Mouse (Mus musculus): ENCODE measurements around the gene Atp5c1. TPM values are rescaled to one million over a fixed set of nuclear protein-coding genes. Genes with fewer than 3 reads are reported as not detected.

The Atp5c1 gene
- total and polyA plus RNA-seq, 3 experiments: 280 to 414 (median 381) TPM

GRCm38 (mm10) chr2:10051996-10052395 is 28.3 kb downstream of the Atp5c1 start:
- TF ChIP-seq USF1 (IDR thresholded peaks at IDR 0.05; ENCODE audit: low read depth, low read length): no peak
- TF ChIP-seq CTCF (IDR thresholded peaks at IDR 0.05 in 2 of 3, conservative IDR thresholded peaks at IDR 0.05 in 1 of 3; ENCODE audit: control insufficient read depth in 1 of 3, insufficient read depth in 1 of 3, low read depth in 2 of 3, low read length in 3 of 3, poor library complexity in 1 of 3, severe bottlenecking in 1 of 3): no peak
- no peak for TF ChIP-seq ZMIZ1 (IDR thresholded peaks at IDR 0.05; ENCODE audit: low read depth, low read length)
- no peak for TF ChIP-seq POLR2A (IDR thresholded peaks at IDR 0.05; ENCODE audit: control insufficient read depth in 1 of 2, insufficient read depth in 1 of 2, low read depth in 1 of 2, low read length in 2 of 2, poor library complexity in 1 of 2)
- TF ChIP-seq MAFK (IDR thresholded peaks at IDR 0.05; ENCODE audit: borderline replicate concordance, low read depth, low read length): no peak
- TF ChIP-seq ZC3H11A (IDR thresholded peaks at IDR 0.05; ENCODE audit: low read depth, low read length): no peak
- no peak for TF ChIP-seq CHD2 (IDR thresholded peaks at IDR 0.05; ENCODE audit: low read length)
- TF ChIP-seq MYC (IDR thresholded peaks at IDR 0.05; ENCODE audit: low read depth, low read length): no peak
- TF ChIP-seq ELF1 (IDR thresholded peaks at IDR 0.05; ENCODE audit: low read depth, low read length): no peak
- TF ChIP-seq ETS1 (IDR thresholded peaks at IDR 0.05; ENCODE audit: low read depth, low read length): no peak
- TF ChIP-seq MYB (IDR thresholded peaks at IDR 0.05; ENCODE audit: low read depth, low read length): no peak
- TF ChIP-seq MAX (IDR thresholded peaks at IDR 0.05; ENCODE audit: low read length): no peak
- no peak for TF ChIP-seq BHLHE40 (IDR thresholded peaks at IDR 0.05; ENCODE audit: borderline replicate concordance, low read depth, low read length)
- Histone ChIP-seq H3K27ac (ENCODE audit: control insufficient read depth, low read depth, low read length) (no peak overlapping the region), H3K36me3 (ENCODE audit: control insufficient read depth in 1 of 2, insufficient read depth in 2 of 2, low read length in 2 of 2) (peaks cover 4 to 10% of the 10 kb centered on the region in 2 experiments; a peak in 3 of 4 replicates), H3K27me3 (ENCODE audit: control insufficient read depth in 1 of 2, insufficient read depth in 2 of 2, low read length in 2 of 2) (no peaks in the 10 kb centered on the region), H3K4me1 (ENCODE audit: control insufficient read depth in 1 of 2, insufficient read depth in 2 of 2, low read length in 2 of 2) (peaks cover 0 to 3% of the 10 kb centered on the region in 2 experiments; a peak in 2 of 4 replicates), H3K9ac (ENCODE audit: control insufficient read depth, low read depth, low read length, poor library complexity, severe bottlenecking) (no peak overlapping the region), H3K4me3 (ENCODE audit: control insufficient read depth in 1 of 2, insufficient read depth in 1 of 2, low read depth in 2 of 2, low read length in 2 of 2) (no peak overlapping the region), H3K79me2 (ENCODE audit: control insufficient read depth, insufficient read depth, low read length, poor library complexity) (peaks cover 14% of the 10 kb centered on the region), H3K9me3 (replicated peaks; ENCODE audit: insufficient read depth, low read length) (no peaks in the 10 kb centered on the region)
- no peak for DNase-seq (ENCODE audit: low read depth, low spot score)

- Histone ChIP-seq H3K4me3 (ENCODE audit: control insufficient read depth in 1 of 2, insufficient read depth in 1 of 2, low read depth in 2 of 2, low read length in 2 of 2) (no peak overlapping the region), H3K36me3 (ENCODE audit: control insufficient read depth in 1 of 2, insufficient read depth in 2 of 2, low read length in 2 of 2) (peaks cover 2 to 5% of the 10 kb centered on the region in 2 experiments; a peak in 3 of 4 replicates), H3K27me3 (ENCODE audit: control insufficient read depth in 1 of 2, insufficient read depth in 2 of 2, low read length in 2 of 2) (no peaks in the 10 kb centered on the region), H3K9me3 (replicated peaks; ENCODE audit: insufficient read depth, low read length) (no peaks in the 10 kb centered on the region), H3K4me1 (ENCODE audit: control insufficient read depth in 1 of 2, insufficient read depth in 2 of 2, low read length in 2 of 2) (peaks cover 0 to 4% of the 10 kb centered on the region in 2 experiments; a peak in 3 of 4 replicates), H3K79me2 (ENCODE audit: control insufficient read depth, insufficient read depth, low read length, poor library complexity) (peaks cover 21% of the 10 kb centered on the region), H3K9ac (ENCODE audit: control insufficient read depth, low read depth, low read length, poor library complexity, severe bottlenecking) (no peak overlapping the region), H3K27ac (ENCODE audit: control insufficient read depth, low read depth, low read length) (no peak overlapping the region)
- TF ChIP-seq E2F4 (IDR thresholded peaks at IDR 0.05; ENCODE audit: borderline replicate concordance, low read depth, low read length) (no peak), EP300 (IDR thresholded peaks at IDR 0.05; ENCODE audit: low read depth in 1 of 2, low read length in 2 of 2) (no peak), MAX (IDR thresholded peaks at IDR 0.05; ENCODE audit: low read length) (no peak), CHD1 (IDR thresholded peaks at IDR 0.05; ENCODE audit: low read depth, low read length) (no peak), JUND (IDR thresholded peaks at IDR 0.05; ENCODE audit: low read depth, low read length) (no peak), ZMIZ1 (IDR thresholded peaks at IDR 0.05; ENCODE audit: low read depth, low read length) (no peak), SIN3A (IDR thresholded peaks at IDR 0.05; ENCODE audit: low read length) (no peak), MAFK (IDR thresholded peaks at IDR 0.05; ENCODE audit: borderline replicate concordance, low read depth, low read length) (no peak), USF1 (IDR thresholded peaks at IDR 0.05; ENCODE audit: low read depth, low read length) (no peak), ZC3H11A (IDR thresholded peaks at IDR 0.05; ENCODE audit: low read depth, low read length) (no peak), TCF12 (IDR thresholded peaks at IDR 0.05; ENCODE audit: low read depth, low read length) (no peak)
- DNase-seq (ENCODE audit: low read depth, low spot score): no peak
Measured at GRCm38 (mm10) chr2:10050878-10051277, 29.4 kb downstream of the Atp5c1 start.
